Mouse (Mus musculus) small intestine, adult 2 months (tissue): Measurements from ENCODE around the gene Mrpl52.

Experiments used
- CTCF ChIP-seq: fragments of 200-500 bp; IDR thresholded peaks from 2 replicates; pipeline ENCODE4 v1.5.1; 2012; ENCODE audit warnings: low read depth, mild to moderate bottlenecking, control low read depth, inconsistent platforms, low read length, moderate library complexity, mixed read lengths; ENCODE audit not compliant: insufficient replicate concordance, insufficient read length; ENCODE audit errors: extremely low read depth
- POLR2A ChIP-seq: fragments of 200-500 bp; IDR thresholded peaks from 2 replicates; pipeline ENCODE4 v1.6.1; 2012; ENCODE audit warnings: low read depth, mild to moderate bottlenecking, control low read depth, inconsistent platforms, low read length, moderate library complexity

- peak; percentile 76; the same call in 1 of the 2 replicates for TF ChIP-seq CTCF
- peak; percentile 77; the same call in 1 of the 2 replicates for TF ChIP-seq POLR2A
Measured at GRCm38 (mm10) chr14:54464293-54465005, 37.7 kb downstream of the Mrpl52 start.
